Mouse (Mus musculus): Measurements from ENCODE around the gene Glb1l3. TPM values are rescaled to one million over a fixed set of nuclear protein-coding genes. Genes with fewer than 3 reads are reported as not detected.

Gene Glb1l3
- polyA plus RNA-seq, 1 experiment from 2014 or later: not detected

GRCm38 (mm10) chr9:26776122-26776902 is 84.4 kb downstream of the Glb1l3 start:
- Histone ChIP-seq H3K27ac (no peak overlapping the region), H3K4me1 (replicated peaks; ENCODE audit: insufficient read depth, low read length) (no peaks in the 10 kb centered on the region), H3K27me3 (ENCODE audit: insufficient read depth, low read length) (no peaks in the 10 kb centered on the region), H3K4me3 (replicated peaks; ENCODE audit: low read depth, low read length) (no peak overlapping the region), H3K36me3 (ENCODE audit: insufficient read depth, low read length) (no peaks in the 10 kb centered on the region), H3K4me2 (ENCODE audit: low read length) (no peak overlapping the region), H3K9me3 (replicated peaks; ENCODE audit: low read length) (no peaks in the 10 kb centered on the region), H3K9ac (ENCODE audit: low read depth, low read length) (no peak overlapping the region)
- peak; percentile 82 for TF ChIP-seq CTCF (IDR thresholded peaks at IDR 0.05; ENCODE audit: low read depth)
- ATAC-seq (replicated peaks; ENCODE audit: low FRiP score, low read depth) (no peak), DNase-seq (ENCODE audit: low spot score) (peak; percentile 76)
- 69% methylated on average over 6 of the region's 6 CpGs for WGBS

DNA sequence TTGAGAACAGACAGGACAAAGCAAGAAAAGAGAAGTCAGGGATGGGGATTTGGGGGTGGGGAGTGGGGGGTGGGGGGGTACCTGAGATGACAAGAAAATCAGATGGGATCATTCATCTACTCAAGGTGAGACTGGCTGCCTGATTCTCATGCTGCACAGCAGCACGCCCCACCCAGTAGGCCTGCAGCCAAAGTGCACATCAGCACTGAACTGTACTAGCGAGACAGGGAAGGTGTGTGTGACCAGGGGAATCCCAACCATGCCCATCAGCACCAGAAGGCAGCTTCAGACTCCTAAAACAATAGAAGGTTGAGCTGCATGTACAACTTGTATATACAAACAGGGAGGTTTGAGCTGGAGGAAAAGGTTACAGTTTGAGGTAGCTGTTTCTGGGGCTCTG is 85.0 kb downstream of the Glb1l3 start:
- Histone ChIP-seq H3K4me2 (ENCODE audit: low read length) (no peak overlapping the region), H3K4me3 (replicated peaks; ENCODE audit: low read depth, low read length) (no peak overlapping the region), H3K27me3 (ENCODE audit: insufficient read depth, low read length) (no peaks in the 10 kb centered on the region), H3K4me1 (replicated peaks; ENCODE audit: insufficient read depth, low read length) (no peaks in the 10 kb centered on the region), H3K9me3 (replicated peaks; ENCODE audit: low read length) (no peaks in the 10 kb centered on the region), H3K27ac (no peak overlapping the region), H3K36me3 (ENCODE audit: insufficient read depth, low read length) (no peaks in the 10 kb centered on the region), H3K9ac (ENCODE audit: low read depth, low read length) (no peak overlapping the region)
- WGBS: 82% methylated on average over 2 of the region's 2 CpGs
- ATAC-seq (replicated peaks; ENCODE audit: low FRiP score, low read depth): no peak
- DNase-seq (ENCODE audit: low spot score): no peak
- TF ChIP-seq CTCF (IDR thresholded peaks at IDR 0.05; ENCODE audit: low read depth): no peak

GRCm38 (mm10) chr9:26768181-26768580 is 92.5 kb downstream of the Glb1l3 start:
- no peaks in the 10 kb centered on the region for H3K9me3 ChIP-seq (replicated peaks; ENCODE audit: low read length)
- no peak overlapping the region for H3K4me3 ChIP-seq (replicated peaks; ENCODE audit: low read depth, low read length)
- no peak for TF ChIP-seq CTCF (IDR thresholded peaks at IDR 0.05; ENCODE audit: low read depth)
- H3K4me2 ChIP-seq (ENCODE audit: low read length): no peak overlapping the region
- H3K36me3 ChIP-seq (ENCODE audit: insufficient read depth, low read length): no peaks in the 10 kb centered on the region
- DNase-seq (ENCODE audit: low spot score) (no peak), ATAC-seq (replicated peaks; ENCODE audit: low FRiP score, low read depth) (no peak)
- WGBS: 83% methylated on average over 3 of the region's 3 CpGs
- H3K4me1 ChIP-seq (replicated peaks; ENCODE audit: insufficient read depth, low read length): no peaks in the 10 kb centered on the region
- no peak overlapping the region for H3K27ac ChIP-seq
- H3K27me3 ChIP-seq (ENCODE audit: insufficient read depth, low read length): no peaks in the 10 kb centered on the region
- no peak overlapping the region for H3K9ac ChIP-seq (ENCODE audit: low read depth, low read length)

Other genes starting within 250 kb of the Glb1l3 start
- gene B3gat1, start 127.2 kb downstream of the Glb1l3 start, polyA plus RNA-seq (2015; fragmentation: Nextera tagmentation; extraction: Ambion mirVana): 0.08 TPM in 1 of 2 replicates, not detected in the other
- gene Glb1l2, start 54.4 kb downstream of the Glb1l3 start, polyA plus RNA-seq (2015; fragmentation: Nextera tagmentation; extraction: Ambion mirVana): 47.5 and 50.2 TPM in 2 replicates
- not detected in 2 replicates for gene Gm1110, start 62.2 kb upstream of the Glb1l3 start, polyA plus RNA-seq (2015; fragmentation: Nextera tagmentation; extraction: Ambion mirVana)
- 45.9 and 52.2 TPM in 2 replicates for gene Acad8, start 138.7 kb upstream of the Glb1l3 start, polyA plus RNA-seq (2015; fragmentation: Nextera tagmentation; extraction: Ambion mirVana)
- 153 and 154 TPM in 2 replicates for gene Thyn1, start 138.8 kb upstream of the Glb1l3 start, polyA plus RNA-seq (2015; fragmentation: Nextera tagmentation; extraction: Ambion mirVana)
- 27.7 and 28.1 TPM in 2 replicates for gene Vps26b, start 169.2 kb upstream of the Glb1l3 start, polyA plus RNA-seq (2015; fragmentation: Nextera tagmentation; extraction: Ambion mirVana)
- gene Ncapd3, start 169.3 kb upstream of the Glb1l3 start, polyA plus RNA-seq (2015; fragmentation: Nextera tagmentation; extraction: Ambion mirVana): 13.0 and 15.3 TPM in 2 replicates